Mouse (Mus musculus): ENCODE measurements around the gene Tmod2. TPM values are rescaled to one million over a fixed set of nuclear protein-coding genes. Genes with fewer than 3 reads are reported as not detected.

Tmod2 gene
- polyA plus RNA-seq, 1 experiment from 2014 or later: 10.0 TPM

- ATAC-seq: no peak
- H3K9ac ChIP-seq (ENCODE audit: low read depth, low read length): no peak overlapping the region
- H3K4me3 ChIP-seq (ENCODE audit: low read depth, low read length): no peak overlapping the region
- WGBS: 70% methylated on average over 1 of the region's 1 CpGs
- H3K36me3 ChIP-seq (ENCODE audit: control insufficient read depth, insufficient read depth): no peaks in the 10 kb centered on the region
- H3K27me3 ChIP-seq (replicated peaks; ENCODE audit: control insufficient read depth, insufficient read depth, low read length): peaks cover 23% of the 10 kb centered on the region
- no peaks in the 10 kb centered on the region for H3K9me3 ChIP-seq (ENCODE audit: control insufficient read depth)
- TF ChIP-seq CTCF (IDR thresholded peaks at IDR 0.05; ENCODE audit: low read depth): no peak
- no peak overlapping the region for H3K27ac ChIP-seq (ENCODE audit: low read depth, low read length)
- H3K4me1 ChIP-seq (replicated peaks; ENCODE audit: control insufficient read depth, insufficient read depth, low read length): no peaks in the 10 kb centered on the region
- no peak overlapping the region for H3K4me2 ChIP-seq (replicated peaks; ENCODE audit: low read depth)
These were observed 1.6 kb downstream of the Tmod2 start for GRCm38 (mm10) chr9:75609505-75609904.

- H3K27ac ChIP-seq (ENCODE audit: low read depth, low read length): no peak overlapping the region
- no peak overlapping the region for H3K4me3 ChIP-seq (ENCODE audit: low read depth, low read length)
- ATAC-seq: no peak
- H3K9me3 ChIP-seq (ENCODE audit: control insufficient read depth): no peaks in the 10 kb centered on the region
- H3K4me1 ChIP-seq (replicated peaks; ENCODE audit: control insufficient read depth, insufficient read depth, low read length): no peaks in the 10 kb centered on the region
- H3K36me3 ChIP-seq (ENCODE audit: control insufficient read depth, insufficient read depth): no peaks in the 10 kb centered on the region
- no peak for TF ChIP-seq CTCF (IDR thresholded peaks at IDR 0.05; ENCODE audit: low read depth)
- peaks cover 21% of the 10 kb centered on the region for H3K27me3 ChIP-seq (replicated peaks; ENCODE audit: control insufficient read depth, insufficient read depth, low read length)
- no peak overlapping the region for H3K4me2 ChIP-seq (replicated peaks; ENCODE audit: low read depth)
- 95% methylated on average over 4 of the region's 4 CpGs for WGBS
- no peak overlapping the region for H3K9ac ChIP-seq (ENCODE audit: low read depth, low read length)
These were observed 3.6 kb downstream of the Tmod2 start for GRCm38 (mm10) chr9:75607496-75607895.

GRCm38 (mm10) chr9:75601510-75601909 is 9.6 kb downstream of the Tmod2 start:
- H3K9me3 ChIP-seq (ENCODE audit: control insufficient read depth): no peaks in the 10 kb centered on the region
- no peaks in the 10 kb centered on the region for H3K27me3 ChIP-seq (replicated peaks; ENCODE audit: control insufficient read depth, insufficient read depth, low read length)
- no peak for TF ChIP-seq CTCF (IDR thresholded peaks at IDR 0.05; ENCODE audit: low read depth)
- peak overlapping the region; percentile 21; the same call in 1 of the 2 replicates for H3K4me2 ChIP-seq (replicated peaks; ENCODE audit: low read depth)
- no peak overlapping the region for H3K27ac ChIP-seq (ENCODE audit: low read depth, low read length)
- no peak overlapping the region for H3K9ac ChIP-seq (ENCODE audit: low read depth, low read length)
- ATAC-seq: no peak
- H3K4me3 ChIP-seq (ENCODE audit: low read depth, low read length): no peak overlapping the region
- no peaks in the 10 kb centered on the region for H3K36me3 ChIP-seq (ENCODE audit: control insufficient read depth, insufficient read depth)
- no peaks in the 10 kb centered on the region for H3K4me1 ChIP-seq (replicated peaks; ENCODE audit: control insufficient read depth, insufficient read depth, low read length)
- WGBS: 13% methylated on average over 12 of the region's 12 CpGs

- H3K4me1 ChIP-seq (replicated peaks; ENCODE audit: control insufficient read depth, insufficient read depth, low read length): no peaks in the 10 kb centered on the region
These were observed 10.8 kb downstream of the Tmod2 start for GRCm38 (mm10) chr9:75600166-75600934.

GRCm38 (mm10) chr9:75599191-75599841 is 11.8 kb downstream of the Tmod2 start:
- Histone ChIP-seq H3K27me3 (replicated peaks; ENCODE audit: control insufficient read depth, insufficient read depth, low read length) (no peaks in the 10 kb centered on the region), H3K36me3 (ENCODE audit: control insufficient read depth, insufficient read depth) (no peaks in the 10 kb centered on the region), H3K4me3 (ENCODE audit: low read depth, low read length) (no peak overlapping the region), H3K4me2 (replicated peaks; ENCODE audit: low read depth) (no peak overlapping the region), H3K9me3 (ENCODE audit: control insufficient read depth) (no peaks in the 10 kb centered on the region), H3K4me1 (replicated peaks; ENCODE audit: control insufficient read depth, insufficient read depth, low read length) (no peaks in the 10 kb centered on the region), H3K9ac (ENCODE audit: low read depth, low read length) (no peak overlapping the region), H3K27ac (ENCODE audit: low read depth, low read length) (no peak overlapping the region)
- peak; percentile 44 for TF ChIP-seq CTCF (IDR thresholded peaks at IDR 0.05; ENCODE audit: low read depth)
- WGBS: 48% methylated on average over 5 of the region's 5 CpGs
- ATAC-seq: no peak

More at GRCm38 (mm10) chr9:75600166-75600934, 10.8 kb downstream of the Tmod2 start:
- Histone ChIP-seq H3K4me3 (ENCODE audit: low read depth, low read length) (no peak overlapping the region), H3K27me3 (replicated peaks; ENCODE audit: control insufficient read depth, insufficient read depth, low read length) (no peaks in the 10 kb centered on the region), H3K9me3 (ENCODE audit: control insufficient read depth) (no peaks in the 10 kb centered on the region), H3K27ac (ENCODE audit: low read depth, low read length) (no peak overlapping the region), H3K4me2 (replicated peaks; ENCODE audit: low read depth) (no peak overlapping the region), H3K9ac (ENCODE audit: low read depth, low read length) (no peak overlapping the region), H3K36me3 (ENCODE audit: control insufficient read depth, insufficient read depth) (no peaks in the 10 kb centered on the region)
- no peak for TF ChIP-seq CTCF (IDR thresholded peaks at IDR 0.05; ENCODE audit: low read depth)
- no peak for ATAC-seq
- 72% methylated on average over 7 of the region's 7 CpGs for WGBS

- H3K4me1 ChIP-seq (replicated peaks; ENCODE audit: control insufficient read depth, insufficient read depth, low read length): no peaks in the 10 kb centered on the region
- no peaks in the 10 kb centered on the region for H3K36me3 ChIP-seq (ENCODE audit: control insufficient read depth, insufficient read depth)
- no peak overlapping the region for H3K27ac ChIP-seq (ENCODE audit: low read depth, low read length)
- no peak overlapping the region for H3K4me3 ChIP-seq (ENCODE audit: low read depth, low read length)
- no peaks in the 10 kb centered on the region for H3K27me3 ChIP-seq (replicated peaks; ENCODE audit: control insufficient read depth, insufficient read depth, low read length)
- no peaks in the 10 kb centered on the region for H3K9me3 ChIP-seq (ENCODE audit: control insufficient read depth)
- no peak overlapping the region for H3K4me2 ChIP-seq (replicated peaks; ENCODE audit: low read depth)
- ATAC-seq: no peak
- TF ChIP-seq CTCF (IDR thresholded peaks at IDR 0.05; ENCODE audit: low read depth): no peak
- H3K9ac ChIP-seq (ENCODE audit: low read depth, low read length): no peak overlapping the region
- WGBS: 79% methylated on average over 4 of the region's 4 CpGs
These were observed 13.5 kb downstream of the Tmod2 start for GRCm38 (mm10) chr9:75597596-75597995.
